Mouse (Mus musculus) stomach, embryonic 14.5 days (tissue): ENCODE results near the gene Apba2. TPM values are rescaled to one million over a fixed set of nuclear protein-coding genes. Genes with fewer than 3 reads are reported as not detected.

Experiments
- ATAC-seq: fragments of 200-750 bp; cut with Nextera tagmentation; 2 replicates; pipeline ENCODE4 v1.8.0; 2017; ENCODE audit warnings: low read depth, moderate TSS enrichment; ENCODE audit not compliant: insufficient number of reproducible peaks, insufficient read depth, low FRiP score
- H3K27ac ChIP-seq: fragments of 300-500 bp; sonication (generic); 2 replicates; pipeline ENCODE4 v1.5.1; 2014; ENCODE audit warnings: mild to moderate bottlenecking, low read length, moderate library complexity, mixed read lengths
- H3K27me3 ChIP-seq: fragments of 300-500 bp; sonication (generic); 2 replicates; pipeline ENCODE4 v1.6.1; 2014; ENCODE audit warnings: low read length, control low read depth, mixed read lengths; ENCODE audit not compliant: control insufficient read depth, insufficient read depth
- H3K36me3 ChIP-seq: fragments of 300-500 bp; sonication (generic); 2 replicates; pipeline ENCODE4 v1.6.1; 2014; ENCODE audit warnings: mild to moderate bottlenecking, control low read depth, low read length, moderate library complexity, mixed read lengths; ENCODE audit not compliant: control insufficient read depth, insufficient read depth
- H3K4me1 ChIP-seq: fragments of 300-500 bp; sonication (generic); 2 replicates; pipeline ENCODE4 v1.6.1; 2014; ENCODE audit warnings: low read length, control low read depth, mixed read lengths; ENCODE audit not compliant: control insufficient read depth, insufficient read depth
- H3K4me2 ChIP-seq: fragments of 300-500 bp; sonication (generic); replicated peaks from 2 replicates; pipeline ENCODE4 v1.6.1; 2014; ENCODE audit warnings: low read depth, low read length, control low read depth
- H3K4me3 ChIP-seq: fragments of 300-500 bp; sonication (generic); 2 replicates; pipeline ENCODE4 v1.5.1; 2014; ENCODE audit warnings: low read depth, low read length, control low read depth
- H3K9ac ChIP-seq: fragments of 300-500 bp; sonication (generic); replicated peaks from 2 replicates; pipeline ENCODE4 v1.6.1; 2014; ENCODE audit warnings: low read depth, mild to moderate bottlenecking, control low read depth, low read length, moderate library complexity, mixed read lengths
- H3K9me3 ChIP-seq: fragments of 300-500 bp; sonication (generic); 2 replicates; pipeline ENCODE4 v1.6.1; 2016; ENCODE audit warnings: low read depth, low read length, control low read depth; ENCODE audit not compliant: control insufficient read depth
- WGBS: fragments of 180-500 bp; shearing (Covaris S2); extraction: QIAGEN DNeasy Blood & Tissue Kit; methylation state at CpG from one replicate; pipeline ENCODE4 v1.1.7; 2014; 5-methylcytosine and 5-hydroxymethylcytosine counted together
- polyA plus RNA-seq: library from polyadenylated mRNA; unstranded; fragments of >200 nt; fragmentation: Nextera tagmentation; extraction: Ambion mirVana; gene quantifications from 2 replicates; pipeline ENCODE4 v1.2.1, GENCODE M21; 2014

The Apba2 gene
- polyA plus RNA-seq, 1 experiment from 2014 or later, result 7.6 TPM

DNA sequence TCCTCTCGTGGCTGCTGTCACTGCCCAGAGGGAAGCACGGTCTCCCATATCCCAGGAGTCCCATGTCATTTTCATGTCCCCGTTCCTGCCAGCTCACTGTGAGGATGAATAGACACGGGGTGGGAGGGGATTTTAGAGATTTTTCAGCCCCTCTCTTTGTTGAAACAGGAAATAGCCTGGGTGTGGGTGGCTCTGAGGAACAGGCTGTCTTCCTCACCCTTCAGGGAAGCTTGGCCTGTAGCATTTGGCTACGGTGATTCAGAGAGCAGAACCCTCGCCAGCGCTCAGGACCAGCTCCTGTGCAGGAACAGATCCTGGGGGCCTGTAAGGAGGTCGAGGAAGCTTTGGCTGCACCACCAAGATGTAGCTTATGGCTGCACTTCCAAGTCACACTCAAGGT is 45.3 kb downstream of the Apba2 start:
- Histone ChIP-seq H3K27ac (no peak overlapping the region), H3K4me1 (no peaks in the 10 kb centered on the region), H3K9me3 (no peaks in the 10 kb centered on the region), H3K27me3 (no peaks in the 10 kb centered on the region), H3K36me3 (no peaks in the 10 kb centered on the region), H3K4me3 (no peak overlapping the region), H3K9ac (no peak overlapping the region), H3K4me2 (no peak overlapping the region)
- no peak for ATAC-seq
- 71% methylated on average over 8 of the region's 8 CpGs for WGBS

DNA sequence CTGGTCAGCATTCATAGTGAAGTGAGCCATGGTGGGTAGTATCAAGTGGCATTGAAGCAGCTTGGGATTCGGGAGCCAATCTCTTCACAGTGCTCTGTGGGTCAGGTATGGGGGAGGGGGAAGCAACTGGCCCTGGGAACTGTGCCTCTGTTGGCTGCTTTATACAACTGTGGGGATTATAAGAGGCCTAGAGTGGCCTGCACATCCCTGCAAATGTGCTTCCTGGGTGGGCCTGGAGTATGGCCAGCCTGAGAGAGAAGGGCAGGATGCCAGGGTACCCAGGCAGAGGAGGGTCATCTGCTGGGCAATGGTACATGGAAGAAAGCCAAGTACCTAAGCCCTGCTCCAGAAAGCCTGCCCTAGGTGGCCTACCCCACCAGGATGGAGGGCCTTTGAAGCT is 49.4 kb downstream of the Apba2 start:
- no peak overlapping the region for H3K4me2 ChIP-seq

DNA sequence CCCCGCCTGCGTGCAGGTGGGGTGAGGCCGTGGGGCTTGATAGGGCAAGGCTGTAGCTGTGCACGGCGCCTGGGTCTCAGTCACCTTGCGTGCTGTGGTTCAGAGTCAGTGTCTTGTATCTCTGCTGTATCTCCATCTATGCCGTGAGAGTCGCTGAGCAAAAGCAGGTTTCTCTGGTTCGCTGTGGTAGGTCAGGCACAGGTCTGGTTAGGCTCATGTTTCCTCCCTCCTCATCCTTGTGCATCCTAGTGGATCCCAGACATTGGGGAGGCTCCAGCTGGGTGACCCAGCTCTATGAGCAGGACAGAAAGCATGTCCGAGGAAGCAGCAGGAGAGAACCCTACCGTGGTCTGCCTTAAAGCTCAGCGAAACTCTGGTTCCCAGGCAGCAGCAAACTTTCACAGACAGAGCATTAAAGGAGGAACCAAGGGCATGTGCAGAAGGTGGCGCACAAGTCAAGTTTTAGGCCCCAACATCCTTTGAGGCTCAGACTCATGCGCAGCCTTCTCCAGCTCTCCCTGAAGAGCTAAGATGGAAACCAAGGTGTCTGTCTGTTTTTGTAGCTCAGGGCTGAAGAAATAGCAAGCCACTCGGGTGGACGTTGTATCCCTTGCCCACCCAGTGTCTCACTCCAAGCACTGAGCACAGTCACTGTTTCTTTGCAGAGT is 51.2 kb downstream of the Apba2 start:
- Histone ChIP-seq H3K4me3 (no peak overlapping the region), H3K4me1 (no peaks in the 10 kb centered on the region), H3K9ac (no peak overlapping the region), H3K36me3 (no peaks in the 10 kb centered on the region), H3K4me2 (no peak overlapping the region), H3K9me3 (no peaks in the 10 kb centered on the region), H3K27me3 (no peaks in the 10 kb centered on the region), H3K27ac (no peak overlapping the region)
- ATAC-seq, result no peak
- WGBS, result 81% methylated on average over 14 of the region's 16 CpGs

More for the DNA sequence above, 49.4 kb downstream of the Apba2 start:
- no peak; the same call in 1 of the 2 replicates for ATAC-seq
- Histone ChIP-seq H3K9me3 (no peaks in the 10 kb centered on the region), H3K27me3 (no peaks in the 10 kb centered on the region), H3K4me3 (no peak overlapping the region), H3K36me3 (no peaks in the 10 kb centered on the region), H3K4me1 (no peaks in the 10 kb centered on the region), H3K9ac (no peak overlapping the region), H3K27ac (no peak overlapping the region)
- 60% methylated on average over 1 of the region's 1 CpGs for WGBS

DNA sequence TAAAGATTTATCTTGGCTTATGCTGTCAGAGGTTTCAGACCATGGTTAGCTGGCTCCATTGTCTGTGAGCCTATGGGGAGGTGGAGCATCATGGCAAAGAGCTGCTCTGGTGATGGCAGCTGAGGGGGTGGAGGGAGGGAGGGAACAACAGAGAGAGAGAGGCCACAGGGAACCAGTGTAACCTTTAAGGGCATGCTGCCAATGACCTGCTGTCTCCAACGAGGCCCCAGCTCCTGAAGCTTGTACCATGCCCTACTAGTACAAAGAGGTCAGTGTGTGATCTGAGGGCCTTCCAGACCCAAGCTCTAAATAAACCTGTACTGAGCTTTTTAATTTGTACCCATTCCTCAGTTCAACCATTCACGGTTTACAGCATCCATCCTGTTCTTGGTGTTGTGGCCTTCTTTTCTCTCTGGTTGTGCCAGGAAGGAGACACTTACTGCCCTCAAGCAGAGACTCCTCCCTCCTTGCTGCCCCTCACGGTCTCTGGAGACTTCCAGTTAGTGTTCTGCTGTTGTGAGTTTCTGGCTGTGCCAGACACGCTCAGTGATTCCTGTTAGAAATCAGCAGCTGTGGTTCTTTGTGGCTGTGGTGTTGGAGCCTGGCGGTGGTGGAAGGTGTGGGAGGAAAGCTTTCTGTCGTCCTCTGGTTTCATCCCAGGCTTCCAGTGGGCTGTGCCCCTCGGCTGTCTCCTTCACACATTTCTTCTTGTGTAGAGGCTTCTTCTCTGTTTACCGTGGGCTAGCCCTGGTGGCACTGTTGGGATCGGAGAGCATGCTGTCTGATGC is 60.4 kb downstream of the Apba2 start:
- no peak overlapping the region for H3K9ac ChIP-seq
- no peaks in the 10 kb centered on the region for H3K36me3 ChIP-seq
- H3K27me3 ChIP-seq, result no peaks in the 10 kb centered on the region
- H3K4me1 ChIP-seq, result no peaks in the 10 kb centered on the region
- no peak overlapping the region for H3K4me3 ChIP-seq
- no peaks in the 10 kb centered on the region for H3K9me3 ChIP-seq
- no peak for ATAC-seq
- WGBS, result 69% methylated on average over 9 of the region's 9 CpGs
- H3K4me2 ChIP-seq, result no peak overlapping the region
- no peak overlapping the region for H3K27ac ChIP-seq

DNA sequence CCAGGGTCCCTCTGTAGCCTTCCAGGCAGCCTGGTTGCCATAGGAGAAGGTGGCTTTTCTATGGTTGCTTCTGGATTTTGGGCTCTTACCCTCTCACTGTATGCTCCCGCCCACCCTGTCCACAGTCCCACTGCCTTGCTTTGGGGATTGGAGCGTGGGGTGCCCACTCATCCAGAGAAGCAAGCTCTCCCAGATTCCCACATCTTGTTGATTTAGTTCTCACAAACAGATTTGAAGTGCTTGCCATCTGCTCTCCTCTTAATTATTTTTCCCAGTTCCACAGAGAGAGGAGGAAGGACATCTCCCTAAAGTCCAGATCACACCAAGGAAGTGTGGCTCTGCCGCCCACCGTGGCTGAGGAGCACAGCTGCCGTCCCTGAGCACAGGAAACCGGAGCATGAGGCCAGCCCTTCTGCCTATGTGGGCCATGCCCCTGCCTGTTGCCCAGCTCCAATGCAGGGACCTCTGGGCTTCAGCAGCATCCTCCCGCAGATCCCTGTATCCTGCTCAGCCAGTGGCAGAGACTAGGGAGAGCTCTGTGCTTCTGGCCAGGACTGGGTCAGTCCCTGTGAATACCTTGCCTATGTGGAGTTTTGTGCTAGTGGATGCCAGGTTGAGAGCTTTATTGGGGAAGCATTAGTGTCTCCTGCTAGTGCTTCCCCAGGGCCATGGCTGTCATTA is 63.5 kb downstream of the Apba2 start:
- H3K36me3 ChIP-seq, result no peaks in the 10 kb centered on the region
- no peak overlapping the region for H3K9ac ChIP-seq
- H3K4me2 ChIP-seq, result no peak overlapping the region
- no peak overlapping the region for H3K27ac ChIP-seq
- ATAC-seq, result no peak
- 72% methylated on average over 7 of the region's 7 CpGs for WGBS
- no peaks in the 10 kb centered on the region for H3K9me3 ChIP-seq
- H3K4me3 ChIP-seq, result no peak overlapping the region
- no peaks in the 10 kb centered on the region for H3K27me3 ChIP-seq
- no peaks in the 10 kb centered on the region for H3K4me1 ChIP-seq

DNA sequence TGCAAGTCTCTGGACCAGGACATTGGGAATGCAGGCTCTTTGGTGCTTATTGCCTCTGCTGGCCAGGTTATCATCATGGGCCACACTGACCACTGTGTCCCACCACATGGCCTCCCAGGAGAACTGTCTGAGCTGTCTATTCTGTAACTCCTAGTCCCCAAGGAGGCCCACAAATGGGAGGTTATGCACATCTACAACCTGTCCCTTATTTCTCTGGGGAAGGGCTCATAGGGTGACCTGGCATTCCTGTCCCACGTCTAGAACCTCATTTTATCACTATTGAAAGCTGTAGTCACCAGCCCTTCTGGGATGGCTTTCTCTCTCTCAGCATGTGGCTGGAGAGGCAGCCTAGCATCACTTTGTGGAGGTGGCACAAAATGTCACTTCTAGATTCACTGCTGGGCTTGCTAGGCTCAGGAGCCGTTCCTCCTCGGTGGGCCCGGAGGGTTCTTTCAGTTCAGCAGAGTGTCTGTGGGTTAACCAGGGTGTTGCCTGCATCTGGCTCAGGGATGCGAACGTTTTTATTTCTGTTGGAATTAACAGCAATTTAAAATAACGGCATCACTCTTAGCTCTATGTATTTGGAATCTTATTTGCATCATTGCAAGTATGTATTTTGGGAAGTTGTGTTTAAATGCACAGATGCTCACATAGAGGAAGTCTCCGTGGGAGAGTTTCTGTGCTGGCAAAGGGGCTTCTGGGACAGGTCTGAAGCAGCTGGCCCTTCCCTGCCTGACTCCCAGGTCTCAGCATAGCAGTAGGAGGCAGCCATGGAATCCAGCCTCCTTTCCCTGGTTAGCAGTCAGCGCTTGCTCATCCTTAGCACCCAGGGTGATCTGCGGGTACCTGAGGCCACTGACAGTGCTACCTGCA is 65.1 kb downstream of the Apba2 start:
- no peaks in the 10 kb centered on the region for H3K9me3 ChIP-seq
- no peak overlapping the region for H3K4me3 ChIP-seq
- H3K27ac ChIP-seq, result no peak overlapping the region
- no peaks in the 10 kb centered on the region for H3K36me3 ChIP-seq
- no peak for ATAC-seq
- WGBS, result 83% methylated on average over 10 of the region's 10 CpGs
- H3K9ac ChIP-seq, result no peak overlapping the region
- H3K4me2 ChIP-seq, result no peak overlapping the region
- H3K4me1 ChIP-seq, result no peaks in the 10 kb centered on the region
- no peaks in the 10 kb centered on the region for H3K27me3 ChIP-seq

DNA sequence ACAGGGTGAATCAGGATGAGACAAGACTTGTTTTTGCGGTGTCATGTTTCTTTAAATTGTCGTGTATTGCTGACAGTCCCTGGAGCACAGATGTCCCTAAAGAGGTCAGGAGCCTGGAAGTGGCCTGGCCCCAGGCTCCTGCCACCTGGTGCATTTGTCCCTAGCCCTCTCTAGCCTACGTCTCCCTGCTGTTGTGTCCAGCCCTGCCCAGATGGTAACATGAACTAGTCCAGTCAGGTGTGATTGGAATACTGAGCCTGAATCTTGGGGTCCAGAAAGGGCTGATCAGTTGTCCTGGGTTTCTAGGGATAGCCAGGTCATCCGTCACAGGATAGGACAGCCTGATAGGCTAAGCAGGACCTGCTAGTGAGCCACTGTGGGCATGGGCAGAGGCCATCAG is 67.2 kb downstream of the Apba2 start:
- no peaks in the 10 kb centered on the region for H3K4me1 ChIP-seq
- H3K9ac ChIP-seq, result no peak overlapping the region
- no peak overlapping the region for H3K4me2 ChIP-seq
- no peaks in the 10 kb centered on the region for H3K9me3 ChIP-seq
- ATAC-seq, result no peak
- no peaks in the 10 kb centered on the region for H3K36me3 ChIP-seq
- 65% methylated on average over 4 of the region's 4 CpGs for WGBS
- no peak overlapping the region for H3K27ac ChIP-seq
- H3K27me3 ChIP-seq, result no peaks in the 10 kb centered on the region
- no peak overlapping the region for H3K4me3 ChIP-seq

DNA sequence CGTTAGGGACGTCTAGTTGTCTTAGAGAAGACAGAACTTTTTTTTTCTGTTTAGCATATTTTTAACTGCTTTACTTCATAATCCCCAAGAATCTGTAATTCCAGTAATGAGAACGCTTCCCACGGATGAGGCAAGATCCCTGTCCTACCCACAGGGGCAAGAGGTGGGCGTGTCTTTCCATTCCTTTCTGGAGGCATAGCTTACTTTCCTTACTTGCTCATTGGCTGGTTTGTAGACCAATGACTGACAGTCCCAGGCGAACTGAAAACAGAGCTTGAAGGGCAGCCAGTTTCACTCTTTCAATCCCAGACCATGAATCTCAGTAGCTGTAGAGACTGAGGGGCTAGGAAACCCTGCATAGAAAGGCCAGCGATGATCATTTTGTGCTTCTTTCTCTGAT is 68.2 kb downstream of the Apba2 start:
- no peaks in the 10 kb centered on the region for H3K36me3 ChIP-seq
- H3K4me3 ChIP-seq, result no peak overlapping the region
- no peaks in the 10 kb centered on the region for H3K4me1 ChIP-seq
- peak; percentile 57; the same call in 1 of the 2 replicates for ATAC-seq
- WGBS, result 42% methylated on average over 7 of the region's 7 CpGs
- no peak overlapping the region for H3K27ac ChIP-seq
- no peaks in the 10 kb centered on the region for H3K9me3 ChIP-seq
- no peaks in the 10 kb centered on the region for H3K27me3 ChIP-seq
- H3K4me2 ChIP-seq, result no peak overlapping the region
- H3K9ac ChIP-seq, result no peak overlapping the region
